Mouse (Mus musculus) CD4-positive, CD25-positive, alpha-beta regulatory T cell, adult 2 months (primary cell): ENCODE measurements around the gene Tamm41.

ENCODE experiments used
- DNase-seq: peaks from one replicate; pipeline ENCODE4 v3.0.0-alpha.2; 2012; ENCODE audit warnings: low read depth, low spot score

The Tamm41 gene

DNA sequence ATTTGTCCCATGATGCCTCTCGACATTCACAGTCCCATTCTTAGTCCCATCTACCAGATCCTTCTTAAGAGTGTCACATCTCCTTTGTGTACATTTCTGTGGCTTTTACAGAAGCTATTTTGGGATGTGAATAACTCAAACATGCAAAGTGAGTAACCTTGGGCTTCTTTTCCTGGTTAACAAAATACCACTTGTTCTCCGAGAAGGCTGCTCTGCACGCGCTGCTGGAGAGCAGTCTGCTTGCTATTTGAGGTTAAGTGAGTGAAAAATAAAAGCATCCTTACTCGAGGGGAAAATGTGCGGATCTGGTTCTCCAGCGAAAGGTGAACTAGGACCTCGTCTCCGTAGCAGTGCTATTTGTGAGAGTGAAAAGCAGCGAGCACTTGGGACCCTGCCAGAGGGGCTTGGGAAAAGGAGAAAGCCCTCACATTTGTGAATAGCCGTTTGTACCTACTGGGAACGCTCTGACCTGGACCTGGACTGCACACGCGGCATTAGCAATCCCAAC is 10.1 kb downstream of the Tamm41 start:
- DNase-seq, result no peak

DNA sequence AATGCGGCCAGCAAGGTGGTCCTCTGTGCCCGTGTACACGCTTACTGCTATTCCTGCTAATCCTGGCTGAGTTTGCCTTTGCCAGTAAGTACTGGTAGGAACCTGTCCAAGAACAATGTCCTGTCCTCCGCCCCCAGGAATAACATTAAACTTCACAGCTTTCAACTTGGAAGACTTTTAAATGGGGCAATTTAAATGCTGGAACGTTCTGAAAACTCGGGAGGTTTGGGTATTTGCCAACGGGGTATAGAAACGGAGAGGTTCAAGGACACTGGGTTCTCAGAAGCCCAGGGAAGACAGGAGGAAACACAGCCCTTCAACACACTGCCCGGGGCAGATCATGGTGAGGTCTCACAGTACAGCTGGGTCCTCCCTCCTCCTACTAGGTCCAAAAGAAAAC is 14.8 kb downstream of the Tamm41 start:
- DNase-seq, result no peak

DNA sequence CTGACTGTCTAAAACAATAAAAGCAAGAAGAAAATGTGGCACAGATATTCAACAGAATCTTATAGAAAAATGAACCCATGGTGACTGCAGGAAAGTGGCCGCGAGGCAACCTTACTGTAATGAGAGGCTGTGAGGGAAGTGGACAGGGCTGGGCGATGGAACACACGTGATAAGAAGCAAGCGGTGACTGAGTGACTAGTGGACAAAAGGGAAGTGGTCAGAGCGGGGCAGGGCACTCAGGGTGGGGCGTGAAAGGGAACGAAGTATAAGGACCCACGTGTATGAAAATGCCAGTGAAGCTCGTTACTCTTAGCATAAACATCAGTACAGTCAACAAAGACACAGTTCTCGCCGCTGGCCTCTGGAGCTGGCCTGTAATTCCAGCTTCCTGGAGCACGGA is 22.2 kb downstream of the Tamm41 start:
- DNase-seq, result no peak

DNA sequence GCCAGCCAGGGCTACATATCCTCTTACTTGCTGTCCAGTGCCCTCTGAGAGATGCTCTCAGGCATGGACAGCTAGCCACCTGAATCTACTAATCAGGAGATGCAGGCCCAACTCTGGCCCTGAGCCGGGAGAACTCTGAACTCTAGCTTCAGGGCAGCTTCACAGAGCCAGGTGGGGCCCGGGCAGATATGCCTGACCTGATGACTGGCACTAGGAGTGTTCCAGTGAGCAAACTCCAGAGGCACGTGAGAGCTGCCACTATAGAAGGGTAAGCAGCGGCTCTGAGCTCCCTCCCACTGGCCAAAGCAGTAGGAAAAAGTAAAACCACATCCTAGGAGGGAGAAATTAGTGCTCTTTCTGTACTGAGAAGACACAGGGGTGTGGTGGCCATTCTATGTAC is 24.1 kb downstream of the Tamm41 start:
- DNase-seq, result no peak

DNA sequence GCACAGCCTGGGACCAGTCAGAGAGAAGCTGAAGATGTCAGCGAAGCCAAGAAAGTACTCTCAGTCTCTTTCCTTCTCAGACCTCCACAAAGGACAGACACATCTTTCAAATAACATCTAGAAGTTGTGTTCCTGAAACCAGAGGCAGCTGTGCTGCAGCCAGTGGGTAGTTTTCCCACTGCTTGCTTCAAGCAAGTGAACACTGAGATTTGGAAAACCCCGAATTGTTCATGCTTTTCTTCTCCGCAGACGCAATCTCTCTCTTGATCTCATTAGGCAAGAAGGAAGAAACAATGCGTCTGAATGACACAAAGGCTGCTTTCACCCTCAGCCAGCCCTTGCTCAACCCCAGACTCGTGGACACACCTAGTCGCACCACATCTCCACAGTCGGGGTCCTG is 25.9 kb downstream of the Tamm41 start:
- DNase-seq, result no peak

DNA sequence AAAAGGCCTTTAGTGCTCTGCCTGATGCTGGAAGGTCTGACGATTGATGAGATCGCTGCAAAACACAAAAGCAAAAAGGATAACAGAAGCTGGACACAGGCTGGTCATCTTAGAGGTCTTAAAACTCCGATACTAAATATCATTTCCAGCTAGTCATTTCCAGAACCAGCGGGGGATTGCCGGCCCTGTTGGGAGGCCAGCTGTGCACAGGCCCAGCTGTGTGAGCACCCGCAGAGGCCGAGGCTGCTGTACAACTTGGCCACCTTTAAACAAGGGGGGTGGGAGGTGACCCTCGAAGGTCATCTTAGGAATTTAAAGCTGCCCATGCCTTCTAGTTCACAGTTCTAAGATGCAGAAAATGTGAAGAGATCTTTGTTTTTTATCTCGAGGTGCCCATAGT is 26.9 kb downstream of the Tamm41 start:
- no peak for DNase-seq

DNA sequence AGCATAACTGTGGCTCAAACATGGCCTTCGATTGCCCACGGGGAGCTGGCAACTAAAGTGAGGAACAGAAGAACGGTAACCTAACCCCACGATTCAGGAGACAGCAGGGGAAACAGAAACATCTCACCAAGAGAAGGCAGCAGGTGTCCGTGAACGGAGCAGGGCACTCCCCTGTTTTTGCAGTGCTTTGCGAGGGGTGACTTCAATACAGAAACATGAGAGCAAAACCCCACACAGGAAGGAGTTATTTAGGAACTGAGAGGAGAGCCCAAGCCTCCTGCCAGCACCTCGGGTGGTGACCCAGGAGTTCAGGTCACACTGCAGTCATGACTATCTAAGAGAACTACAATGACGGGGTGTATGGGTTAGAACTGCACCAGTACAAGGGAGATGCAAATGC is 27.4 kb downstream of the Tamm41 start:
- no peak for DNase-seq

DNA sequence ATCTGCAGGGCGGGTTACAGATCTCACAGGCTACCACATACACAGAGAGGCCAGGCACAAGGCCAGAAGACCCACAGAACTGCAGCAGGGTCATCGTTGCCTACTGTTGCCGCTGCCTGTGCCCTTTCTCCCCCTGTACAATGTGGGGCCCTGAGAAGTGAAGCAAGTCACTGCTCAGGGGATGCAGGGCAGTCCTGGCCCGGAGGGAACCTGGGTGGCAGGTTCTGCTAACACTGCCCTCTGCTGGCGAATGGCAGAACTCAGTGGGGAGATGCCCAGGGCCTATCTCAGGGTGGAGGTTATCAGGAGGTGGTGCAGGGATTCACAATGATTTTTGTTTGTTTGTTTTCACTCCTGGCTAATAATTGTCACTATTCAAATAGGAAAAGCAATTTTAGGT is 29.9 kb downstream of the Tamm41 start:
- DNase-seq, result peak; percentile 83

DNA sequence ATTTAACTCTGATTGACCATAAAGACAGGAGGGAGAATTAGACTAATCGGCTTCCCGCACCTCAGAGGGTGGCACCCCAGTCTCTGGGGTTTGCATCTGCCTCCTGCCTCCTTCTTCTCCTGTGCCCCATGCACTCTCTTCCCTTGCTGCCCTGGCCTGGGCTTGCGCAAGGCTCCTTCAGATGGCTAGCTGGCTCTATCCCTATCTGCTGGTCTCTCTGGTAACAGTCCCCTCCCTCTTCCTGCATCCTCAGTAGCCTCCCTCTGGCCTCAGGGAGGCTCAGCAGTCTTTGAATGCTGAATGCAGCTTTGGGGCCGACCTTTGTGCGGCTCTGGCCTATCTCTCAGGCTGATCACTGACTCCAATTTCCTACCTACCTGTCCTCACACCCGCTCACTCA is 30.7 kb downstream of the Tamm41 start:
- no peak for DNase-seq

DNA sequence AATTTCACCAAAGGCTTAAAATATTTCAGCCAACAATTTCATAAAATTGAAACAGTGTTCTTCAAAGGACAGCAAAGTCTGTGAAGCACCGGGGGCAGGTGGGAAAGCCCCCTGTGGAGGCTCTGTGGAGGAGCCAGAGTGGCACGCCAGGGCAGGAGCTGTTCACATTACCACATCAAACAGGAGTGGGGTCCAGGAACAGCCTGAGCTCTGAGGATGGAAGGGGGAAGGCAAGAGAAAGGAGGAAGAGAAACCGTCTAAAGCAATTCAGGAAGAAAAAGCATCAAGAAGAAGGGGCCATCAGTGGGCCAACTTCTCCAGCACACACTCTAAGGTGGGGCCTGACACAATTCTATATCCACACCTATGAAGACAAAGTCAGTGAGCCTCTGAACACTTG is 31.6 kb downstream of the Tamm41 start:
- no peak for DNase-seq

DNA sequence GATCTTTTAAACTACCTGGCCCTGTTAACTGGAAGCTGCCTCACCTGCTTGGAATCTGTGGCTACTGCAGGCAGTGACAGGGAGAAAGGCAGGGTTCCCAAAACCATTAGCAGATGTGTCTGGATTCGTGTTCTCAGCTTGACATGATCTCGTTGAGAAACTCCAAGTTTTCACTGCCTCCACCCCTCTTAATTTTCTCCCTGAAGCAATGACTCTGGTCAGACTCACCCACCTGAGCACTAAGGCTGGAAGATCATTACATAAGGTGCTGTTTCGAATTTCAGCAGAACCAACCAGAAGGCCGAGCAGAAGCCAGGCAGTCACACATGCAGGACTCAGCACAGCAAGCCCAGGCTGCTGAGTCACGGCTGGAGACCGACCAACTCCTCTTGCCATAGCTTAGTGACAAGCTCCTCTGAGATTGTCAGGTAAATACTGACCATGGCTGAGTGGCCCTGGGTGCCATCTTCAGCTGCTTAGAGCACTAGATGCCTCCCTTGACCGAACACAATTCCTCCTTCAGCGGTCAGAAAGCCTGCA is 32.3 kb downstream of the Tamm41 start:
- DNase-seq, result no peak

DNA sequence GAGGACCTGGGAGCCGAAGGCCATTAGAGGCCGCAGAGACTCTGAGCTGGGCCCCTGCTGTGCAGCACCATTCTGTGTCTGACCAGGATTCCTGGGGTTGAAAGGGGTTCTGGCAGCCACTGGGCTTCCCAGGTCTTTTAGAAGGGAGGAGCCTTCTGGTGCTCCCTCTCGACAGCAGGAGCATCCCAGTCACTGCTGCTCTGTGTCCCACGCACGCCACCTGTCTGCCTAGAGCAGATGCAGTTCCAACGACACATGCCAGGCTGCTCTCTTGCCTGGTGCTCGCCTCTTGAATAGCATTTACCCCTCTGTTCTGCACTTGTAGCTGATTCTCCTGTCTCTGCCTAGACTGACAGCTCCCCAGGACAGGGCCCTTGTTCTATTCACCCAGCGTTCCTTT is 33.0 kb downstream of the Tamm41 start:
- DNase-seq, result no peak

DNA sequence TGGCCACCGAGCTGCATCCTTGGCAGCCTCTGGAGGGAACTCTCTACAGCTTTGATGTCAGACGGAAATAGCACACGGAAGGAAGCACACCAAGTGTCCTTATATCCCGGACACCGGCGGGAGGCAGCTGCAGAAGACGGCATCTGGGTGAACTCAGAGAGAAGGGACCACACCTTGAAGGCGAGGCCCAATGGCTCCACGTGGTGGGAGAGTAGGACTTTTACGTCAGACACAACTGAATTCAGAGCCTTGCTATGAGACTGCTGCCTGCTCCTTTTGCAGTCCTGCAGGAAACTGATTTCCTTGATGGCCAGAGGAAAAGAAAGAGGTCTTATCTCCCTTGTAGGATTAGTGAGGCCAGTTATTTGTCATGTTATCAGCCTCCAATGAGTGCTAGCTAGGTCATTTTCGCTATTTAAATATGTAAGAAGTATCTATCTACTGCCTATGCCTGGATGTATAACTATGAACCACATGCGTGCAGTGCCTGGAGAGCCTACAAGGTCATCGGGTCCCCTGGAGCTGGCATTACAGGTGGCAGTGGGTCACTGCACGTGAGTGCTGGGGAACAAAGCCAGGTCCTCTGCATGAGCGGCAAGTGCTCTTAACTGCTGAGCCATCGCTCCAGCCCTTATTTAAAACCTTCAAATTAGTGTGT is 39.2 kb downstream of the Tamm41 start:
- no peak for DNase-seq

DNA sequence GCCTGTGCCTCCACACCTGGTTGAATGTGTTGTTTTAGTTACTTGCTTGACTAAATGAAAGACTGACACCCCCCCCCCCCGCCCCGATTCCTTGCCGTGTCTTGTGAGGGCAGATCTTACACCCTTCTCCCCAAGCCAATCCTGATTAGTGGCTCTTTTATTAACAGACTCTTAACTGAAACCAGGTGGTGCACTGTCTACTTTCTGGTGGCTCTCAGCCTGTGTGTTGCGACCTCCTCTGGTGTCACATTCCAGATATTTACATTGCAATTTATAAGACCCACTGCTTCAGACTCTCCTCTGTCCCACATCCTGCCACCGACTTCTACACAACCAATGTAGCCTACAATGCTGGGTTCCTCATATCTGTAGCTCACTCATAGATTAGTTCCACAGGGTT is 40.2 kb downstream of the Tamm41 start:
- DNase-seq, result no peak

DNA sequence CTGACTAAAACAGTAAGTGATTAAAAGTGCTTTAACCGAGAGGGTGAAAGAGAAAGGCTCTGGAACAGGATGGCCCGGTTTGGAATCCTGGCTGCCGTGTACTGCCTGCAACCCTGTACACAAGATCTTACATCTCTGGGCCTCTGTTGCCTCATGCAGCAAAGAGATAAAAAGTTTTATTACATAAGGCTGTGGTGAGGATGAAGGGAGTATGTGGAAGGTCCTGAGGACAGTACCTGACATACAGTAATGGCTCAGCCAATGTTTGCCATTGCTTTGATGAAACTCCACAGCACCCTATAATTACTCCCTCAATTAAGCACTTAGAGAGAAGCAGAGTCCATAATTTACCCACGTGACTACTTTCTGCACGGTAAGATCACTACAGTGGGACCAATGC is 40.8 kb downstream of the Tamm41 start:
- no peak for DNase-seq

DNA sequence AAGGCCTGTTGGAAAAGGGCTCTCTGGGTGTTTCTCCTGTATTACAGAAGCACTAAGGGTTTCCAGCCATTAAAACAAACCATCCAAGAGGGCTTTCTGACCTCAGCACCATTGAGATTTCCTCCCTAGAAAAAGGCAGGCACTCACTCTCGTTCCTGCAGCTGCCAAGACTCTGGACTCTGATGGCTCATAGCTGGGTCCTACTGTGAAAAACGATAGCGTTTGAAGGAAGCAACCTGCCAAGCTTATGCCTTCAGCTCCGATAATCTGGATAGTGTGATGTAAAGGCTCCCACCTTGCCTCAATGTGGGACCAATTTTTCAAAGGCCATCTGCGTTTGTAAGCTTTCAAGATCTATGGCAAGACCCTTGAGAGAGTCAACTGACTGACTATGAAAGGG is 43.6 kb downstream of the Tamm41 start:
- DNase-seq, result no peak

DNA sequence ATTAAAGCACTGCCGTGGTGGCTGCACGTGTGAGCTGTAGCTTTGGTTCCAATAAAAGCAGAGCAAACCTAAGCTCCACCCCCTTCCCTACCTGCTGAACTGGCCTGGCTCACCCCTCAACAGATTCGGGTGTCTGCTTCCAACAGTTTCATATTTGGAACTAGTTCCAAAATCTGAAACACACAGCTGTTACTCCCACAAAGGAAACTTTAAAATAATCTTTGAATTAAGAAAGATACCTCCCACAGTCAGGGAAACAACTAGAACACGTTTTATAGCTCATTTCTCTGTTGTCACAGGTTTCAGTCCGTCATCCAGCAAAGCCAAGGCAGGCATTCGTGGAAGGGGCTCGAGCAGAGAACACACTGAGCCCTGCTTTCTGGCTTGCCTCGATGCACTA is 44.0 kb downstream of the Tamm41 start:
- DNase-seq, result no peak

DNA sequence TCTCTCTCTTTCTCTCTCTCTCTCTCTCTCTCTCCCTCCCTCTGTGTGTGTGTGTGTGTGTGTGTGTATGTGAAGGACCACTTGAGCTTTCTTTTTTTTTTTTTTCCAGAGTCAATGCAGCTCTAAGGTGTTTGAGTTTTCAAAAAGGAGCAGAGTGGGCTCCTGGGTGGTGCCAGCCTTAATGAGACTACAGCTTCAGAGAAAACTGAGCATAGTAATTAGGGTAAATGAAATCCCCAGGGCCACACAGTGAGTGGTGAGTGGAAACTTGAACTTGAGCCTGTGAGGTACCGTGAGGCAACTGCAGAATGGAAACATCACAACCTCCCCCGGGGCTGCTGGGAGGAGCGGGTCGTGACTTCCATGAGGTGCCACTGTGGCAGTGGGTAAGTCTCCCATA is 45.8 kb downstream of the Tamm41 start:
- DNase-seq, result no peak

DNA sequence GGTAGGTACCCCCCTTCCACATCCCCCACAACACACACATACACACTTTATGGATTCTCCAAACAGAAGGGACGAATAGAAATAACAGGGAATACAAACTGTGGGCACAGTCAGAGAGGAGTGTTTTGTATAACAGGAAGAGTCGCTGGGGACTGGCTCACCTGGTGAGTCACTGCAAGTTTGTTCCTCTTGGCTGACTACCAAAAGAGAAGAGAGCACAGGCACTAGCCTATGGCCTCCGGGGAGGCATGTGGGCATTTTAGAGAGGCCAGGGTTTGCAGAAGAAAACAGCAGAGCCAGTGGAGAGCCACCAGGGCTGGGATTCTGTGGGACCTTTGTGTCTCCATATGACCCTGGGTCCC is 49.1 kb downstream of the Tamm41 start:
- no peak for DNase-seq

DNA sequence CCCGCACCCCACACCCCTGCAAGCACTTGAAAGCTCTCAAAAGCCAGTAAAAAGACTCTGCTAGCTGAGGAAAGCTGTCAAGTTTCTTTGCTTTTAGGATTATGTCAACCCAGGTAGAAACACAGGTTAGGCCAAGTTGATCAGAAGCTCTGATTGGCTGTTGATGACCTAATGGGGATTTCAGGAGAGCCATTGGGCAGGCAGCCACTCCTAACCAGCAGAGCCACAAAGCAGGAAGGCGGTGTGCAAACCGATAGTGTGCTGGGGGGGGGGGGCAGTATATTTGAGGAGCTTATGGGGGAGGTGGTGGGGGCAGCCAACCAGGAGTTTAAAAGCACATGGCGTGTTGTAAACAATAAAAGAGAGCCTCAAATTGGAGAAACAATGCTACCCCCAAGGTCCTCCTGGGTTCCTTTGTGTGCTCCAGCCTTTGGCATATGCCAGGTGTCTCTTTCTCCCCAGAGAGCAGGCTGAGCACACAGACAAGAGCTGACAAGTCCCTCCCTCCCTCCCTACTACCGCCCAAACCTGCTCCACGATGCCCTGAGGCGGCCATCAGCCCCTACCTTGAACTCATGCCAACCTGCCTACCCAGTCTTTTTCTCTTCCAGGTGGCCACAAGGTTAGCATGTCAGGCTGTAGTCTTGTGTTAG is 49.6 kb downstream of the Tamm41 start:
- DNase-seq, result no peak

DNA sequence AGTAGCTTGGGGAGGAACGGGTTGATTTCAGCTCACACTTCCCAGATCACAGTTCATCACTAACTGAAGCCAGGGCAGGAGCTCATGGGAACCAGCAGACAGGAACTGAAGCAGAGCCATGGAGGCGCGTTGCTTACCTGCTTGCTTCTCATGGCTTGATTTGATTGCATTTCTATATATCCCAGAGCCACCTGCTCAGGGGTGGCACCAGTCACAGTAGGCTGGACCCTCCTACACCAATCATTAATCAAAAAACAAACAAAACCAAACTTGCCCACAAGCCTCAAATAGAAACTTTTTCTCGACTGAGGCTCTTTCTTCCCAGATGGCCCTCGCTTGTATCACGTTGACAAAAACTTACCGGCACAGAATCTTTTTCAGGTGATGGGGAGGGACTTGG is 55.0 kb downstream of the Tamm41 start:
- no peak for DNase-seq

DNA sequence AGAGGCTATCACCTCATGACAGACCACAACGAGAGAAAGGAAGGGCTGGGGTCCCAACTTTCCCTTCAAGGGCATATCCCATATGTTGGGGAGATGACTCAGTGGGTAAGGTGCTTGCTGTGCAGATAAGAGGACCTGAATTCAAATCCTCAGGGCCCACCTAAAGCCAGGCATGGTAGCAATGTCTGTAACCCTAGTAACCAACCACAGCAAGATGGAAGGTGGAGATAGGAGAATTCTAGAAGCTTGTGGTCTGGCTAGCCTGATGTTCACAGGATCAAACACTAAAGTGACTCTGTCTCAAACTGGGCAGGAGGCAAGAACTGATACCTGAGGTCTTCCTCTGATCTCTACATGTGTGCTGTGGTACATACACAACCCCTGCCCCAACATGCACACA is 58.0 kb downstream of the Tamm41 start:
- no peak for DNase-seq

DNA sequence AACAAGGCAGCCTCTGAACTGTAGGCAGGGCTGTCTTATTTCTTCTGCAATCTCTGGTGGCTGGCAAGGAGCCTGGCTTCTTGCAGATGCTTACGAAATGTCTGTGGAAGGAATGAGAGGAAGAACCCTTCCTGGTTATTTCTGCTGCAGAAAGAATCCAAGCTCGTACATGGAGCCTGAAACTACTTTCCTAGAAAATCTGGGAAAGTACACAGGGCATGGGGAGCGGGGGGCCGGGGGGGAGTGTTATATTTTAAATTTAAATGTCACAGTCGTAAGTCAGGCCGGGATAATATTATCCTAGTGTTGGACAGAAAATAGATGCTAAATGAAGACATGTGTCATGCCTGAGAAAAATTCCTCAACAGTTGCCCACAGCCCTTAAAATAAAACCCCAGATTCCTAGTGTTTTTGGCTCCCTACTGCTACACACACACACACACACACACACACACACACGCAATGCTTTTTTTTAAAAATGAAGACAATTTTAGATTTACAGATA is 60.7 kb downstream of the Tamm41 start:
- DNase-seq, result no peak
